Mouse (Mus musculus) CD4-positive, CD25-positive, alpha-beta regulatory T cell, adult 2 months (primary cell): ENCODE results near the gene Zfp85.
"Not testable (repeated sequence)": the region's sequence is repeated elsewhere in the genome, so short reads cannot be mapped to it uniquely, and the experiment has no call there.

ENCODE experiments used
- DNase-seq: peaks from one replicate; pipeline ENCODE4 v3.0.0-alpha.2; 2012; ENCODE audit warnings: low read depth, low spot score

The Zfp85 gene

DNA sequence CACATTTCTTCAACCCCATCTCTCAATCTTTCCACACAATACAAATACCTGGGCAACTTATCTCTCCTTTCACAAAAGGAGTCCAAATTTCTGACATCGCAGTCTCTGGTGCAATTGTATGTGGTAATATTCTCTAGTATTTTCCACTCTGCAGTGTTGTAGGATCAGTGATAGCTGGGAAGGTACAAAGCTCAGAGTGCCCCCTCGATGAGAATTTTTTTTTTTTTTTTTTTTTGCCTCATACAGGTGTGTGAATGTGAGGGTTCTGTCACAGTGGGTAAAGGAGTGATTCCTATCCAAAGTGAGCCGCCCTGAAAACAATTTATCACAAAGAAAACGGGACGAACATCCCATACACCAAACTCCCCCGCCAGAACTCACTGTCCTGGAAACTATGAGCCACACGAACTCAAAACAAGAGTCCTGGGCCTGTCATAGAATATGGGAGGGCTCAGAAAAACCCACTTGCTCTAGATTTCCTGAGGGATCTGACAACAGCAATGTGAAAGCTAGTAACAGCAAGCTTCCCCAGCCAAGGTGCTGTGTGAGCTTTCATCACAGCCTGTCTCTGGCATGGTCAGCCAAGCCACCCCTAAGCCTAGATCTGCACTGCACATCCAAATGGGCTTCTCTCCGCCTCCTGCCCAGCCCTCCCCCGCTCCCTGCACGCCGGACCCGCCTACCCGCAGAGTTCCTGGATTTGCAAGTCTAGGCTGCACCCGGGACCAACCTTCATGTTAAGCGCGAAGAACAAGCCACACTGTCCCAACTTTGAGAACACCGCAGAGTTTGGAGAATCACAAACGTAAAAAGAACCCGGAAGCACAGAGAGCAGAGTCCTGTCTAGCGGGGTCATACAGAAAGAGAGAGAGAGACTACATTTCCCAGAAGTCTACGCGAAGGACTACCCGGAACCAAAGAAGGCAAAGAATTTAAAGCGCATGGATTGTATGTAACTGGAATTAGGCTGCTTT, at the start of gene Zfp85:
Gene Zfp85, minus strand, starts transcription at position 896 of the 974 bp plus-strand sequence.
- peak; percentile 78 for DNase-seq

DNA sequence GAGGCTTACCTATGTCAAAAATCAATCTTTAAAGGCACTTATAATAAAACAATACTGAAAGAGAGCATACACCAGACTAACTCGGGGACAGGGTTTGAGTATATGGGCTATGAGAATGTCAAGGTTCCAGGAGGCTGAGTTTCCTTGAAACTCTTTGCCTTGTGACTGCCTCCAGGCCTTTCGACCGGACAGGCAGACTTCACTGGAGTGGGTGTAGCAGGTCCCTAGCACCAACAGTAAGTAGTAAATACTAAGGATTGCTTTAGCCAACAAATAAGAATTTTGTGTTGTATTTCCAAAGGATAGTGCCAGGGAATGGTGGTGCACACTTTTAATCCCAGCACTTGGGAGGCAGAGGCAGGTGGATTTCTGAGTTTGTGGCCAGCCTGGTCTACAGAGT, 44.1 kb upstream of the Zfp85 start:
- not testable (repeated sequence) for DNase-seq

DNA sequence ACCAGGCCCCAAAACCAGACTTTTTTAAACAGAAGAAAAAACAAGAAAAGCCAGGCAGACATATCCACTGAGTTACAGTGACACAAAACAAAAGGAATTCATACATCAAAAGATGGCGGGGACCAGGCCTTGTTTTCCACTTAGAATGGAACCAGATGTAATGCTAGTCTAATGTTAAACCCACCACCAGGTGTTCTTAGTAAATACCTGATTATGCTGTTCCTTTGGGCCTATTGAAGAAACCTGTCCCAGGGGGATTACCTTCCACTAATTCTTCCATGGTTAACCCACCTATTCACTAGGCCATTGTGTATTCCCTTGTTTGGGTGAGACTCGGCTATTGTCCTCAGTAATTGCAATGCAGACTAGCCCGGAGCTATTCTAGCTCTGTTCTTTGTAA, 43.6 kb upstream of the Zfp85 start:
- no peak for DNase-seq

DNA sequence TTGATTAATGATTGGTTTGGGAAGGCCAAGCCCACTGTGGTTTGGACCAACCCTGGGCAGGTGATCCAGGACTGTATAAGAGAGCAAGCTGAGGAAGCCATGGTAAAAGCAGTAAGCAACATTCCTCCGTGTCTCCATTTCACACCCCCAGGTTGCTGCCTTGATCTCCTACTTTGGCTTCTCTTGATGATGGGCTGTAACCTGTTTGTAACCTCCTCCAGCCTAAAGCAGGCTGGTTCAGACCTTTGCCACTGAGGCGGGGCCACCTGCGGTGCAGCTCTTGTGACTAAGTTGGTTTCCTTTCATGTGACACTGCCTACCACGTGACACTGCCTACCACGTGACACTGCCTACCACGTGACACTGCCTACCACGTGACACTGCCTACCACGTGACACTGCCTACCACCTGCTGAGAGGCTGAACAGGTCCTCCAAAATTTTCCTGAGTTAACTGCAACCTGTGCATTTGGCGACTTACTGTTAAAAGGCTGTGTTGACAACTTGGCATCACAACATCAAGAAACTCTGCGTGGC, 37.0 kb upstream of the Zfp85 start:
- DNase-seq, result no peak

DNA sequence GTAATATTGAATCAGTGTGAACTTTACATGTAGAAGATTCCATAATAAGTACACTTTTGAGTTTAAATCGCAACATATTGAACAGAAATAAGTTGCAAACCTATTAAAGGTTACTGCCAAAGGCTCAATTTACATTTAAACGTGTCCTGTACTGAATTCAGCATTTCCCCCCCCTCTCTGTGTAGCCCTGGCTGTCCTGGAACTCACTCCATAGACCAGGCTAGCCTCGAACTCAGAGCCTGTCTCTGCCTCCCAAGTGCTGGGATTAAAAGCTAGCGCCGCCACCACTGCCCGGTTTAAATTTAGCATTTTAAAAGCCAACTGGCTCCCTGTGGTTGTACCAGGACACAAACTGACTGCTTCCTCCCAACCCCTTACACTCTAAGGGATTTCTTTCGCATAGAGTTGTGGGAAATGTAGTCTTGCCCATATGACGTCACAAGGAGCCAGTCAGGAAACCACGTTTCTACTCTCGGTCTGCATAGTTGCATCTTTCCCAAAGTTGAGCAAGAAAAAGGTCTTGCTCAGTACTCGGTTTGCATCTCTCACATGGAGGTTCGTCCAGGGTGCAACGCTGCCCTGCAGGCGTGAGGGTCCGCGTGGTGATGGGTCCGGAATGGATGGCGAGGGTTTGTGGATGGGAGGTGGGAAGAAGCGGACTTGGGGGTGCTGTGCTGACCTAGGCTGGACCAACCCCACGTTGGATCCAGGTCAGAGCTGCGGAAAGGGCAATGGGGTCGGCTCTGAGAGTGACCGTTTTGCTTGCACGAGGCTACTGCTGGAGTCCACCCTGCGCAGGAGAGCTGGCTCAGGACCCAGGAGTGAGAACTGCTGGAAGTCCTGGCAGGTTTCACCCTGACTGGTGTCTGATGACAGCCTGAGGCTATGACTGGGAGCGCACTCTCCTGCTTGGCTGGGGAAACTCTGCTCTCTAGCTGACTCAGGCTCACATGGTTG, 24.5 kb upstream of the Zfp85 start, which contains the start of gene Zfp493:
Gene Zfp493, plus strand, starts transcription at position 429 of the 957 bp plus-strand sequence.
- DNase-seq, result peak; percentile 81

DNA sequence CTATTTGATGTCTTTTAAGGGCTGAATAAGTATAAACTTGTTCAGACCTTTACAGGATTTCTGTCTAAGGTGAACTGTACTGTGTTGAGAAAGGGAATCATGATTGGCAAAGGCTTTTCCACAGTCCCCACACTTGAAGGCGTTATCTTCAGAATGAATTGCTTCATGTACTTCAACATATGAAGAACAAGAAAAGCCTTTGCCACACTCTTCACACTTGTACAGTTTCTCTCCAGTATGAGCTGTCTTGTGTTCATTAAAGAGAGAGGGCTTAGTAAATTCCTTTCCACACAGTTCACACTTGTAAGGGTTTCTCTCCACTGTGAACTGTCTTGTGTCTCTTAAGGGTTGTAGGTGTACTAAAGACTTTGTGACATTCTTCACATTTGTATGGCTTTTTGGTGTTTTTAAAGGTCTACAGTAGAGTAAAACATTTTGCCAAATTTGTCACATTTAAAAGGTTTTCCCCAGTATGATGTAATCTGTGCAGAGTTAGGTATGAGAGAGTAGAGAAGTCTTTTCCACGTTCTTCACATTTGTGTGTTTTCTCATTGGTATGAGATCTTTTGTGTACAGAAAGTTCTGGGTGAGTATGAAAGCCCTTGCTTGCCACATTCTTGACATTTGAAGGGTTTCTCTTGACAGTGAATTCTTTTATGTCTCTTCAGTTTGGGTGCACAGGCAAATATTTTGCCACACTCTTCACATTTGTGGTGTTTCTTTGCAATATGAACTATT, 8.2 kb upstream of the Zfp85 start:
- no peak for DNase-seq

DNA sequence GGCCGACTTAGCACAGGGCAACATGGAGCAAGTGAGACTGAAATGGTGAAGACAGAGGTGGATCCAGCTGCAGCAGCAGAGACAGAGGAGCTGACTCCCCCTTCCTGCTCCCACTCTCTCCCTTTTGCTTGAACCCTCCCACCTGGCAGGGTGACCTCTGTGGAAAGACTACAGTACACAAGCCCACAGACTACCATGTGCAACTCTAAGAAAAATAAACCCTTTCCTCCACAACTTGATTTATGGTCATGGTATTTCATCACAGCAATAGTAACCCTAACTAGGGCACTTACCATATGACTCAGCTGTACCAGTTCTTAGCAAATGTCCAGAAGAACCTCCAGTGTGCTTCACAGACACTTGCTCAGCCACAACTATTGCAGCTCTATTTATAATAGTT, 4.9 kb upstream of the Zfp85 start:
- DNase-seq, result no peak

DNA sequence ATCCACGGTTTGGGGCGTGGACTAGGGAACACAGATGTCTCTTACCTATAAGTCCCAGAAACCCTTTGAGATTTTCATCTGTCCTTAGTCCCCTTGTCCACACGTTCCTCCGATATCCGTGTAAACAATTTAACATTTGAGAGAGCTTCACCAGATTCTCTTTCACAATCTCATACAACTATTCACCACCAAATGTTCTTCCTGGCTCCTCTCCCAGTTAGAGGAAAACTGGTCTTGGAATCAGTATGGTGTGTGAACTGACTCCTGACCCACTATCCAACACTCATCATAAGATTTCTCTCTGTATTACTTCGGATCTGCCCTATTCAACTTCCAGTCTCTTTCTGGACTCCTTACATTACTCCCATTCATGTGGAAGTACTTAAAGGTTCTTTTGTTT, 733 bp upstream of the Zfp85 start:
- DNase-seq, result no peak

DNA sequence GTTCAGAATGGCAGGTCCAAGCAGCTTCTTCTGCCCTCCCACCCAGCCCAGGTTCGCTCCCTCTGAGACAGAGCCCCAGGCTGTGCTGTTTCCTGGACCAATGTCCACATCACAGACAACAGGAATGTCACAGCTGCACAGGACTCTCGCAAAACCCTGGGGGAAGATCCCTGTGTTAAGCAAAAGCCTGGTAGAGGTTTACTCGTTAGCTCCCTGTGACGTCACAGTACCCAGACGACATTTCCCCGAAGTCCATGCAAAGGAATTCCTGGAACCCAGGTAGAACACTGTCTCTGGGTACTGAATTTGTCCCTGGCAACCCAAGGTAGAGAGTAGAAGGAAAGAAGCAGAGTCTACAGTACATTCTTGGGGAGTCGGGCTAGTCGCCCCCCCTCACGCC, 11.1 kb downstream of the Zfp85 start:
- DNase-seq, result no peak

DNA sequence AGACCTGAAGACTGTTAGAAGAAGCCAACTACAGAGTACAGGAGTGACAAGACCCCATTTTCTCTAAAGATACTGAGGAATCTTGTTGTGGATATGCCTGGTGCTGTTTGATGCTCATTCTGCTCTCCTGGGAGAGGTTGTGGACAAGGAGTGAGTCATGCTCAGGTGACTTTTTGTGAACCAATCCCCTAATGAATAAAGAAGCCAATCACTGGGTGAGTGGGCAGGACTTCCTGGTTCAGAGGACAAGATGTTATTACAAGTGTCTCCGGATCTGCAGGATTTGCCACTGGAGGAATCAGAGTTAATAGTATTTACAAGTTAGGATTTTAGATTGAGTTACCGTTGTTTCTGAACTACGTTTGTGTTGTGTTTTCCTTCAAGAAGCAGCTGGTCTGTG, 12.1 kb downstream of the Zfp85 start:
- DNase-seq, result no peak

DNA sequence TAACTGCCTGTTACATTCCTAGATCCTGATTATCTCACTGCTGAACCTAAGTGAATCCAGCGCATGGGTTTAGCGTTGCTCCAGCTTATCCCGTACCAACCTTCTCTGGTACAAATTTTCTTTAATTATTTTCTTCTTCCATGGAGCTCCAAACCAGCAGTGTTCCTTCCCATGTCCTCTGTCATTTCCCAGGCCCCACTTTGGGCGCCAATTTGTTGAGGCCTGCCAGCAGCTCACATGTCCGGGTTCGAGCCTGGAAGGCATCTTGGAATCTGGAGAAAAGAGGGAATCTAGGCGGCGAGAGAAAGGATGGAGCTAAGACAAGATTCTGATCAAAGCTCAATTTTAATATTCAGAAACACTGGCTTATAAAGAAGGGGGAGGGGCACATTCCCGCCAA, 20.6 kb downstream of the Zfp85 start:
- DNase-seq, result not testable (repeated sequence)

DNA sequence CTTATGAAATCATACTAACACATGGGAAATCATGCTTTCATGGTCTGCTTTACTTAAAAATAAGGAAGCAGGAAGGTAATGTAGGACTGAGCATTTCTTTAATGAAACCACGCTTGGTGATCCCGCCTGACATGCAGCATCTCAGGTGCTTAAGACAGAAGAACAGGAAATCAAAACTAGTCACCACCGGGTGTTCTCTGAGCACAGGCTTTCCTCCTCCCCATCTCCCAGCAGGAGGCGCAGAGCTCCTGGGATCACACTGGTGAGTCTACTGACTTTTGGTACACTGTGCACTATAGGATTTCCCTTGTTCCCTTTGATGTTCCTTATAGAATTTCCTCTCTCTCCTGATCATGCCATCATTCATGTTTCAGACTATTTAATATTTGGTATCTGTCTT, 25.6 kb downstream of the Zfp85 start:
- DNase-seq, result peak; percentile 57

DNA sequence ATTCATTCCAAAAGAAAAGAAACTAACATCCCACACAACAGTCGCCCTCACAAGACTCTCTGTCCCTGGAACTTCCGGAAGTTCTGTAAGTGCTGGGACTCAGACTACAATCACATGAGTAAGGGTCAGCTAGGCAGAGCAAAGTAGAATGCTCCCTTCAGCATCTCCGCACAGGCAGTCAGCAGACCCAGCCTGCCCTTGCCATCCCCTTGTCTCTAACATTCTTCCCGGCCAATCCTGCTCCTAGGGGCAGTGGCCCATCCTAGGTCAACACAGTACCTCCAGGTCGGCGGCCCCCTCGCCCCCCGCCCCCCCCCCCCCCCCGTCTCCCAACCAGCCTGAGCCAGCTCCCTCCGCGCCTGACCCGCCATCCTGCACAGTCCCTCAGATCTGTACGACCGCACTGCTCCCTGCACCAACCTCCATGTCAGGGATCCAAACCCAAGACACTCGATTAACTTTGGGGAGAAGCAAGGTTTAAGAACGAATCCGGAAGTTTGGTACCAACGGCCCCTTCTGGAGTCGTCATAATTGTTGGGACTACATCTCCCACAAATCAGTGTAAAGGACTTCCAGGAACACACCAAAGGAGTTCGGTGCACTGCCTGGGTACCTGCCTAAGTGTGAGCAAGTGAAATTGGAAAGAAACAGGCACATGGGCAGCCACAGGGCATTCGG, 26.2 kb downstream of the Zfp85 start, which contains the start of gene Zfp65:
Gene Zfp65, minus strand, starts transcription at position 533 of the 678 bp plus-strand sequence.
- peak; percentile 67 for DNase-seq

DNA sequence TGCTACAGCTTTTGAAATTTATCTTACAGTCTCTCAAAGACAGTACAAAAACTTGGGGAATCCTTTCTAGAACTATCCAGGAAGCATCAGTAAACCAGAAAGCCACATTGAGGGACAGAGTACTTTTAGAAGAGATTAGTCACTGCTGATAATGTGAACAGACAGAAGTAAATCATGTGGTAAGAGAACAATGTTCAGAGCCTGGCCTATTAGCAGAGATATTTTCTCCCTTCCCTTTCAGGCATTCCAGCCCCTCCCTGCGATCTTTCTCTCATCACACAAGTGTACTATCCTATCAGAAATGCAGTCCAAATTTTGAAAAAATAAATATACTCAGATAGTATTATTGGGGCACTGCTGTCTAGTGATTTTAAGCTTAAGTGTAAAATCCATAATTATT, 26.9 kb downstream of the Zfp85 start:
- no peak for DNase-seq

DNA sequence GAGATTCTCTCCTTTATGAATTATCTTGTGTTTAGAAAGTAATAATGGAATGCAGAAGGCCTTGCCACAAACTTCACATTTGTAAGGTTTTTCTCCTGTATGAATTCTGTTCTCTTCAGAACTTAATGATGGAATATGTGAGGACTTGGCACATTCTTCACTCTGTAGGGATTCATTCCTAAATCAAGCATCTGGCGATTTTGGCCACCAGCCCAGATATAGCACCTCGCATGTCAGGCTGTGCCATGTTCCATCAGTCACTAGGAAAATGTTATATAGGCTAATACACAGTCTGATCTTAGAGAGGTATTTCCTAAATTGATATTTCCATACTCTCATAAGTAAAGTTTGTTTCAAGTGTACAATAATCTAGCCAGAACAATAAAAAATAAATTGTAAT, 29.7 kb downstream of the Zfp85 start:
- not testable (repeated sequence) for DNase-seq

DNA sequence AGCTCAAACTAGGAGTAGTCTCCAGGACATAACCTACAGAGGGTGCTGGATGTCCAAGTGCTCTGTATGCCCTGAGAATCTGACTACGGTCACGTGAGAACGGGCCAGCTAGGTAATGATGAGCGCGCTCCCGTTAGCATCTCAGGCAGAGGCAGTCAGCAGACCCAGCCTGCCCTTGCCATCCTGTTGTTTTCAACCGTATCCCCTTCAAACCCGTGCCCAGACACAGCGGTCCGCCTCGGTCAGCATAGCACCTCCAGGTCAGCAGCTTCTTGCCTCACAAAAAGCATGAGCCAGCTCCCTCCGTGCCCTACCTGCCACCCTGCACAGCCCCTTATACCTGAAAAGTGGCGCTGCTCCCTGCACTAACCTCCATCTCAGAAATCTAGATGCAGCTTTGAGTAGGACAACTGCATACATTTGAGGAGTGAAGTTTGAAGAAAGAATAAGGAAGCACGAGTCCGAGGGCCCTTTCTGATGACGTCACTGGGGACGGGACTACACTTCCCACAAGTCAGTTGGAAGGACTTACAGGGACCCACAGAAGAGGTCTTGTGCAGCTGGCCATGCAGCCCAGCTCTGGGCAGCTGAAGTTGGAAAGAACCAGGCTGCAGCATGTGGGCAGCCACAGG, 31.1 kb downstream of the Zfp85 start:
- DNase-seq, result peak; percentile 91
